Mouse (Mus musculus) layer of hippocampus, adult 18-20 months (tissue): ENCODE results near the gene Vdac2. TPM values are rescaled to one million over a fixed set of nuclear protein-coding genes. Genes with fewer than 3 reads are reported as not detected.

ENCODE experiments used
- DNase-seq, 2 experiments: peaks; one replicate each; pipeline ENCODE4 v3.0.0; 2022; ENCODE audit warnings: low spot score in 2 of 2
- total RNA-seq, 2 experiments: library from RNA; stranded (reverse); gene quantifications; 2 replicates each; pipeline ENCODE4 v1.2.3; 2021

Gene Vdac2
- total RNA-seq, 2 experiments from 2014 or later: 234 to 237 TPM

DNA sequence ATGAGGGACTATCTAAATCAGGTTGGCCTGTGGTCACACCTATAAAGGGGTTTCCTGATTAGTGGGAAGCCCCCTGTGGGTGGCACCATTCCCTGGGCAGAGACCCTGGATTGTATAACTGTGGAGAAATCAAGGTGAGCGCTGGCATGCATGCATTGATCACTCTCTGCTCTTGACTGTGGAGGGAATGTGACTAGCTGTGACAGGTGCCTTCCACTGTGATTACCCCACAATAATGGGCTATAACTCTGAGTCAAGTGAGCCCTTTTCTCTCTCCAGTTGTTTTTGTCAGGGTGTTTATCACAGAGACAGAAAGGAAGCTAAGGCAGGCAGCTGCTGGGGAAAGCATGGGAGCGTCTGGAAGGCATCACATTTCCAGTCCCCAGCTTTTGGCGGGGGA is 8.8 kb upstream of the Vdac2 start:
- DNase-seq: no peak

DNA sequence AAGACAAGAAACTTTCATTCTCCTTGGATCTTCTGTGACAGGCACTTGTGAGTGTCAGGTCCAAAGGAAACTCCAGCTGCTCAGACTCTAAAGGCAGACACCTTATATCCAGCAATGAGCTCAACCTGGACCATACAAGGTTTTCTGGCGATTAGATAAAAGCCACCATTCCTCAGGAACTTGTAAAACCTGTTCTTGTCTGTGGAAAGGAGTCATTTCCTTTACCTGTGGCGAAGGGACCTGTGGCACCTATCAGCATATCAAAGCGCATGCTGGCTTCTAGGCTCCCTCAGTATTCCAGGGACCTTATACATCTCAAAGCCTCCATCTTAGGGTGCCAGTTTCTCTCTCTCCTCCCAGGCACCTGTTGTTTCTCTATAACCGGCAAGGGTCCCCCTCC is 7.6 kb upstream of the Vdac2 start:
- no peak for DNase-seq

DNA sequence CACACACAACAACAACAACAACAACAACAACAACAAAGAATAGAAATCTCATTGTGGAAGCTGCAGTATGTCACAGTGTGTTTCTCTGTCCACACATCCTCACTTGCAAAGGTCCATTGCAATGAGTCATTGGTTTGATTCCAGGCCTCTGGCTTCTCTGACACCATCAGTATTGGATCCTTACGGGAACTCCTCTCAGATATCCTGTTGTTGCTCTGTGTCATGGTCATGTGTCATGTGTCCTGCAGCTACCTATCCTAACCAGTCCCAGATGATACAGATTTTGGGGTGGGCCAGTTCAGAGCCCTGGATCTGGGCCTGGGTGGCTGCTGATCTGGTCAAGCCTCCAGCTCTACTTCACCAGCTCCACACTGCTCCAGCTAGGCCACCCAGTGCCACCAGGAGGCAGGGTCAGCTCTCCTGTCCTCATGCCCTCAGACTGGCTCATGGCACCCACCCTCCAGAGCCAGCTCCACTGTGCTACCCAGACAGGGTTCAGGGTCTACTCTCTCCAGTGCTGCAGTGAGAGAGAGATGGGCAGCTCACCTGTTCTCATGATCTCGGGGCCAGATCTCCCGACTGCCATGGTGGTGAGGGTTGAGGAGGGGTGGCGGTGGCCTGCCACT is 4.0 kb upstream of the Vdac2 start:
- no peak for DNase-seq

DNA sequence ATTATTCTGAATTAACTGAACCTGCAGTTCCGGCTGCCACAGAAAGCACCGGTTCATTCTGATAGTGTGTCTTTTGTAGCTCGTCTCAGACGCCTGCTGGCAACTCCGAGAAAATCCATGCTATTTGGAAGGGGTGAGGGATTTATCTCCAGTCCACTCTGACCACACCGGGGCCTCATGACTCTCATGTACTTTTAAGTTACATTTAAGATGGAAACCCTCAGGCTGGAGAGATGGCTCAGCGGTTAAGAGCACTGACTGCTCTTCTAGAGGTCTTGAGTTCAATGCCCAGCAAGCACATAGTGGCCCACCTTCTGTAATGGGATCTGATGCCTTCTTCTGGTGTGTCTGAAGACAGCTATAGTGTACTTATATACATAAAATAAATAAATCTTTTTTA is 2.7 kb upstream of the Vdac2 start:
- no peak for DNase-seq

DNA sequence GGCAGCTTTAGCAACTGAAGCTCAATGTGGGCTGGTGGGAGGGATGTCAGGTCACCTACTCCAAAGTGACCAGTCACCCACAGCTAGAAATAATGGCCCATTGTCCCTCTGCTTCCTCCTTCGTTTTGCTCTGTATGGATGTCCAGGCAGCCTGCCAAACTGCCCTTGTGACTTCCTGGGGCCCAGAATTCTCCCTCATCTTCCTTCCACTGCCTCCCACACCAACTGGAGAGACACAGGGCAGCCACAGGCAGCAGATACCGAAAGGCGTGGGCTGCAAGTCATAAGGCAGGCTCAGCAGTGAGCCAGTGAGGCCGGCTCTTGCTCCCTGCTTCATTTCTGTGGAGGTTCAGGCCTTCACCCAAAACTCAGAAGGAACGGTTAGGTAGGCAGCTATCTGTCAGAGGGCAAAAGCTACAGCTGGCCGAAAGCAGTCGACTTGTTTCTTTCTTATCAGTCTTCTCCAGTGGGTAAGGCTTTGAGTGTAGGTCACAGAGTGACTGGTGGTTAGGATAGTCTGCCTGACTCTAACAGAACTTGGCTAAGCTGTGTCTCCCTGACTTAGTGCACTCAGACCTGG is 2.2 kb upstream of the Vdac2 start:
- peak; percentile 61 to 80 for DNase-seq

DNA sequence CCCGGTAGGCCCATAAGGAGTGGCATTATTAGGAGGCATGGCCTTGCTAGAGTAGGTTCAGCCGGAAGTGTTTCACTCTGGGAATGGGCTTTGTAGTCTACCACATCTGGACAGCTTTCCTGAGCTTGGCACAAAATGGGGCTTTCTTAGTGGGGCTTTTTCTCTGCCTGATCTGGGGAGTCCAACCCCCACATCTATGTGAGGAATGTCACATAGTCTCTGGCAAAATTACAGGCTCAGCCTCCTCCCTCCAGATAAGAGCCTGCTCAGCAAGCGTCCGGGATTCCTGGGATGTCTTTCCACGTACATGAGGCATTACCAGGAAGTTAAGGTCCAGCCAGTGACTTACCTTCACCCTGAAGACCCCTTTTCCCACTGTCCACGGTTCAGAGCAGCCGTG is 1.1 kb upstream of the Vdac2 start:
- no peak for DNase-seq

DNA sequence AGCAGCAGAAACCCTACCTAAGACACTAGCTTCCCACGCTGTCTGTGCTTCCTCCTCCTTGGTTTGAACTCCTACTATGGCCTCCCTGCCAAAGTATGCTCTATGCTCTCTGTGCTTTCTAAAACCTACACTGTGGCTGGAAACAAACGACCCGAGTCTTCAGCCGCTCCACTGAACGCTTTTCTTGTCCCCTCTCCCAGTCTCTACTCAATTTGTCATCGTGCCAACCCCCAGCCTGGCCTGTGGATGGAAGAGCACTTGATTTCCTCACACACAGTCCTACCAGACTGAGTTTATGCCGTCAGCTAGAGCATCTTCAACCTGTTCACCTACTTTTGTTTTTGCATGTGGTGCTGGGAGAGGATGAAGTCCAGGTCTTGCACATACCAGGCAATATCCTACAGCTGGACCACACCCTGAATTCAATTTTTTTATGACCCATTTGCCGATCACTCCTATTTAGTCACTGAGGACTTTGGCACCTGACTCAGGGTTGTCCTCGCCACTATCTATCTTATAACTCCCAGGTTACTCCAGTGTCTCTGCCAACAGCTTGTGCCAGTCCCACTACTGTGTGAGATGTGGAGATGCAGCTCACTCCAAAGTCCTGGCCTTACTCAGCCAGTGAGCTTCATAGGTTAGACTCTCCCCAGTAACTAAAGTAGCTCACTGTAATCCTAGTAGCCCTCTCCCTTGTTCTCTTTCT is 901 bp downstream of the Vdac2 start:
- DNase-seq: no peak

DNA sequence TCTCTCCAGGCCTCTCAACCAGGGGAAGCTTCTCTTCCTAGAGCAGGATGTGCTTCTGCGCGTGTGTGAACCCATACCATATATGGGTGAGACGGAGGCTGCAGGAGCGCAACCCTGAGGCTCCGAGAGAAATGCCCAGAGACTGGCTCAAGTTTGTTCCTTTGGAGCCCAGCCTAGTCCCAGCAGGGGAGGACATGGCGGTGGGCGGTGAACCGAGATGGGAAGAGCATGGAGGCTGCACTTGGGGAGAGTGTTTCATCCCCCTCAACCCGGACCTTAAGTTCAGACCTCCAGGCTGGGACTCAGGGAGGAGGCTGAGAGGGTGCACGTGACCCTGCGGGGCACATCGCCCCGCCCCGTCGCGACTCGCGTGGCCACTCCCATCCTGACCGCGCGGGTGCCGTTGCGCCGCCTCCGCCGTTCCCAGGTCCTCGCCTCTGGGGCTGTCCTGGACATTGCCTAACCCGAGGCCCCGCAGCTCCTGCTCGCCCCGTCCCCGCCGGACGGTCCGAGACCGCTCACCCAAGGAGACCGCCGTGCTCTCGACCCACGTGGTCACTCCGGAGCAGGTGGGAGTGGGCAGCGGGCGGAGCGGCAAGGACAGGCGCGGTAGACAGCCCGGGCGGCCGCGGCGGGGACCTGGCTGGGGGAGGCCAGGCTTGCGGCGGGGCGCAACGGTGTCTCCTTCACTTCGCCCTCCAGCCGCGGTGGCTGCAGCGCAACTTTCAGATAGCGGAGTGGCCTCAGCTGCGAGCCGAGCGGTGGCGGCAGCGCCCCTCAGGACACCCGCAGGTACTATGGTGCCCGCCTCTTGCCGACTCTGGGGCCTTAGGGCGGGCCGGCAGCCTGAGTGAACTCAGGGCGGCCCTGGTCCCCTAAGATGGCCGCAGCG is 6.1 kb downstream of the Vdac2 start:
- peak; percentile 95 to 97 for DNase-seq

DNA sequence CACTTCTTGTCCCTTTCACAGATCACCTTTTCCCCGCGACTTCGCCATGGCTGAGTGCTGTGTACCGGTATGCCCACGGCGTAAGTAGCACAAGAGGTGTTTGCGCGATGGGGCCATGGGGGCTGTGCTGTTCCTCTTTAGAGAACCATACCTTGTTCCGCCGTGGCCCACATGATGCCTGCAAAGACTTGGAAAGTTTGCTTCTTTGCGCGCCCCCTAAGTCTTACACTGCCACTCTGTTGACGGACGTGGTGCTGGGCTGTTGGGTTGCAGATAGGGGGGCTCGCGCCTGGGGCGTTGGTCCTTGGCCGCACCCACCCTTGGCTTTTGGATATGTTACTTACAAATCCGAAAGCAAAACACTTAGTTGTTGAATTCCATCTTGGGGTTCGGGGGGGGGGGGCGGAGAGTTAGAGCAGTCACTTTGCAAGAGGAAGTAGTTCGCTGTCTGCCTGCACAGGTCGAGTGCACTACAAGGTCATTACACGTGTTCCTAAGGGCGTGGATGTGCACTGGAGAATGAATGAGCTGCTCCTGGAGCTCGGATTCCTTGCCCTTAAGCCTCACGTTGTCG is 6.9 kb downstream of the Vdac2 start:
- DNase-seq: no peak

DNA sequence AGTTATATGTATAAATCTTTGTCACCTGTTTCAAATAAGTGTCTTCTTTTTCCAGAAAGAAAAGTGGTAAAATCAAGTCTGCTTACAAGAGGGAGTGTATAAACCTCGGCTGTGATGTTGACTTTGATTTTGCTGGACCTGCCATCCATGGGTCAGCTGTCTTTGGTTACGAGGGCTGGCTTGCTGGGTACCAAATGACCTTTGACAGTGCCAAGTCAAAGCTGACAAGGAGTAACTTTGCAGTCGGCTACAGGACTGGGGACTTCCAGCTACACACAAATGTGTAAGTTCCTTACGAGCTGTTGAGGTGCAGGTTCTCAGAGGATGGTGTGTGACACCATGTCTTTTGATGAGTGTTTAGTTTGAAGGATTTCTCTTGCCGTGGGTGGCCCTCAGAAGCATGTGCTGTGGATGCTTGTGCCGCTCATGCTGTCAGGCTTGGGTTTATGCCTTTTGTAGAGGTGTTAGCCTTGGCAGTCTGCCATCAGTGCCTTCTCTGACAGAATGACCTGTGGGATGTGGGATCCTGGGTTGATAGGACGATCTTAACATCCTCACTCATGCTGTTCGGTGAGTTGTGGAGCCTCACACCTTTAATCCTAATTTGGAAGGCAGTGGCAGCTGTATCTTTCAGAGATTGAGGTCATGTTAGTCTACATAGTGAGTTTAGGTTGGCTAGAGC is 13.4 kb downstream of the Vdac2 start:
- no peak for DNase-seq

DNA sequence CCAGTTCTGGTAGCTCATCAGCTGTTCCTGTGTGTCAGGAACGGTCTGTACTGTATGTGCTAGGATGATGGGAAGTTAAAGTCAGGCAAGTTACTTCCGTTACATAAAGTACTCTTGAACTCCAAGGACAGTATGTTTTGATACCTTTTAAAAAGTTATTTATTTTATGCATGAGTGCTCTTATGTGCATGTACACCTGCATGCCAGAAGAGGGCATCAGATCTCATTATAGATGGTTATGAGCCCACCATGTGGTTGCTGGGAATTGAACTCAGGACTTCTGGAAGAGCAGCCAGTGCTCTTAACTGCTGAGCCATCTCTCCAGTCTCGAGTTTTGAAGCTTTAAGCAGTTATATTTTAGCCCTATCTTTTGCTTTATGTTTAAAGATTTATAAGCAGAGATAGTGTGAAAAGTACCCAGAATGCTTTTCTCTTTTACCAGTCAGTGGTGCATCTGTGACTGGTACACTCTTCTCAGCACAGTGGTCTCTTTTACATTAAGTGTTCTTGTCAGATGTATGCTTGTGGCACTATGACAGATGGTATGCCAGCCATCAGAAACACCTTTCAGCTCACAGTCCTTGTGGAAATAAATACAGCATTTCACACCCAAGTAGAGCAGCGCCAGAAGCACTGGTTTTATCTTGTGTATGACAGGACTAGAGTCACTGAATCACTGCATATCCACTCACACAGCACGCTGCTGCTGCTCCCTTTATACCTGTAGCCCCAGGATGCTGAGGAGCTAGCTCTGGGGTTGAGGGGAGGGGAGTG is 17.0 kb downstream of the Vdac2 start:
- no peak for DNase-seq

DNA sequence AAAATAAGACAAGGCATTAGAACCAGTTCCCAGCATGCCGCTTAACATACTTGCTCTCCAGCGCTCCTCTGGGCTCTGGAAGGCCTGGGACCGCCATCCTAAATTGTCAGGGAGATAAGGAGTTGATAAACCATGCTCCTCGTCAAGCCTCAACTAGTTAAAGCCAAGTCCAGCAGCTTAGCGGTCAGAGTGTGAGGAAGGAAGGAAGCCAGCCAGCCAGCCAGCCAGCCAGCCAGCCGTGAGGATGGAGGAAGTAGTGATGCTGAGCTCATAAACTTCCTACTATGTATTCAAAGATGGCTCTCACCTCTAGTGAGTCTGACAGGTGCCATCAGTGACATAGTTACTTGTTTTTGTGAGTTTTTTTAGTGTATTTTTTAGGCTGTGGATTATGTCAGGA is 18.2 kb downstream of the Vdac2 start:
- DNase-seq: no peak

DNA sequence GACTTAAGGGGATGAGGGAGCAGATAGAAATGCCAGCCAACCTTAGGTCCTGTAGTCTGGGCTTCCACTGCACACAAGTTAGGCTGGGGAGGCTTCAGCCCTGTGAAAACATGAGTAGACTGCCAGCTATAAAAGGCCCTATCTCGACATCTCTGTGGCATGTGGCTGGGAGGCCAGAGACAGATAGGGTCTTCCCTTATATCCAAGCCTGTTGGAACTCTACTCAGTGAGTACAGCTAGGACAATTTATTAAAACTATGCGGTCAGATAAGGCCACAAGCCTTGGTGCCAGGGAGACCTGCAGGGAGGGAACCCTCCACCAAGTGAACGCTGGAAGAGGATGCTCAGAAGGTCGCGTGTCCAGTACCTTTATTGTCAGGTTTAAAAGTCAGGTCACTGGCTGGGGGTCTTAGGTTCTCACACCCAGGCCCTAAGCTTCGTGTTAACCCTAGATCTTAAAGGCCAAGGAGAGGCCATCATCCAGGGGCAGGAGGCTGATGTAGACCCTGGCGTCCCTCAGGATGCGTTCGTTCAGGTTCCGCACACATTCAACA is 21.9 kb downstream of the Vdac2 start:
- DNase-seq: no peak

DNA sequence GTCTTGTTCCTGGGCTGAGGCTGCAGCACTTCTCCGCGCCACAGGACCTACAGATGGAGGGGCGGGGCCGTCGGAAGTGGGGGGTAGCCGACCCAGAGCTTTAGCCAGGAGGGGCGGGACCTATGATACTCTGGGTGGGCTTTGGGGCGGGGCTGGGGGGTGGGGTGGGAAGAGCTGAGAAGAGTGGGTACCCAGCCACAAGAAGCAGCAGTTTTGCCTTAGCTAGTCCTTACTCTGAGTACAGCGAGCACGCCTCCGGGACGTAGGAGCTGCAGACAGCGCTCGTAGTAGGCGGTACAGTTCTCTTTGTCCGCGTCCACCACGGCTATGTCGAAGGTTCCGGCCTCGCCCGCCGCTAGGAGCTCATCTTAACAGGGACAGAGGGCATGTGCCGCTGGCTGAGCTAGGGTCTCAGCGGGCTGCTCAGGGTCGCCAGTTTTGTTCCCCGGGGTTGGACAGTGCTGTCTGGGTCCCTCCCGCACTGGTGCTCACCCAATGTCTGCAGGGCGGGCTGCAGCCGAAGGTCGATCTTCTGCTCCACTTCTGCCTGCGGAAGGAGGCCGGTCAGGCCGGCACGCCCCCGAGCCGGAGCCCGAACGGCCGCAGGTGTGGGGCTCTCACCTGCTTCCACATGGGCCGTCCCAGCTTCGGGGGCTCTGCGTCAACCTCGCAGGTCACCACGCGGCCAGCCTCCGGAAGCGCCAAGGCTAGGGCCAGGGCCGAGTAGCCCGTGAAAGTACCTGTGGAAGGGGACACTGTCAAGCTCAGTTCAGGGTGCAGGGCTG is 22.5 kb downstream of the Vdac2 start:
- DNase-seq: peak in 1 of 2 experiments; percentile 50

DNA sequence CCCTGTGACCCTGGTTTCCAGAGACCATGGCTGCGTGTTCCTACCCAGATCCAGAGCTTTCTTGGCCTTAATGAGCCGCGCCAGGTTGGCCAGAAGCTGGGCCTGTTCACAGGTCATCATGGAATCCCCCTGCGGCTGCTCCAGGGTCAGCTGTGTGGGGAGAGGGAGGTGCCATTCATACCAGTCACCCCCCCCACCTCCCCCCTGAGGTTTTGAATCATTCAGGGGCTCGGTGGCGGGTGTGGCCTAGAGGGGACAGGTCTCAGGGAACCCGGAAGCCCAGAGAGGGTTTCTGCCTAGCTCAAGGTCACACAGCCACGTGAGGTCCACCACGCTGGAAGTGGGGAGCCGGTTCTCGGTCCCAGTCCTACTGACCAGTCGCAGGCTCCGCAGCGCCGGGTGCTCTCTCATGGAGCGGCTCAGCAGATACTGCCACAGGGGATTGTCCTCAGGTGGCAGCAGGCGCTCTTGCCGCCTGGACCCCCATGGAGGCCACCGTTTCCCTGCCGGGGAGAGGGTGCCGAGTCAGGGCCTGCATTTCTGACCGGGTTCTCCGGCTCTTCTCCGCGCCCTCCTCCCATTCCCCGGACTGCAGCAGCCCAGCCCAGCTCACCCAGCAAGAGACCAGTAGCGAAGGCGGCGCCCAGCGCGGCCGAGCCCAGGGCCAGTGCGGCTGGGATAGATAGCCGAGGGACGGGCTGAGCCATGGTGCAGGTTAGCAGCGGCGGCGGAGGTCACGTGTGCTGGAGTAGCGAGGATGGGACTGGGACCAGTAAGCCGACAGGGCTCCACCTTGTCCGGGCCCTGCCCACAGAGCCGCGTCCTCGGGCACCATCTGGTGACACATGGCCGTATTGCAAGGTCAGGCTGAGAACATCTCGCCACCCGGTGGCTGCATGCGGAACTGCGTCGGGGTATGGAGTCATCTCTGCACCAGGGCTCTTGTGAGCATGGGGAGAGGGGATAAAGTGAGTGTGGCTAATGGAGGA is 23.4 kb downstream of the Vdac2 start, which contains the start of gene Comtd1:
TSS of gene Comtd1 (minus strand) at position 812 of the 989 bp plus-strand sequence.
- DNase-seq: peak; percentile 94 to 98

DNA sequence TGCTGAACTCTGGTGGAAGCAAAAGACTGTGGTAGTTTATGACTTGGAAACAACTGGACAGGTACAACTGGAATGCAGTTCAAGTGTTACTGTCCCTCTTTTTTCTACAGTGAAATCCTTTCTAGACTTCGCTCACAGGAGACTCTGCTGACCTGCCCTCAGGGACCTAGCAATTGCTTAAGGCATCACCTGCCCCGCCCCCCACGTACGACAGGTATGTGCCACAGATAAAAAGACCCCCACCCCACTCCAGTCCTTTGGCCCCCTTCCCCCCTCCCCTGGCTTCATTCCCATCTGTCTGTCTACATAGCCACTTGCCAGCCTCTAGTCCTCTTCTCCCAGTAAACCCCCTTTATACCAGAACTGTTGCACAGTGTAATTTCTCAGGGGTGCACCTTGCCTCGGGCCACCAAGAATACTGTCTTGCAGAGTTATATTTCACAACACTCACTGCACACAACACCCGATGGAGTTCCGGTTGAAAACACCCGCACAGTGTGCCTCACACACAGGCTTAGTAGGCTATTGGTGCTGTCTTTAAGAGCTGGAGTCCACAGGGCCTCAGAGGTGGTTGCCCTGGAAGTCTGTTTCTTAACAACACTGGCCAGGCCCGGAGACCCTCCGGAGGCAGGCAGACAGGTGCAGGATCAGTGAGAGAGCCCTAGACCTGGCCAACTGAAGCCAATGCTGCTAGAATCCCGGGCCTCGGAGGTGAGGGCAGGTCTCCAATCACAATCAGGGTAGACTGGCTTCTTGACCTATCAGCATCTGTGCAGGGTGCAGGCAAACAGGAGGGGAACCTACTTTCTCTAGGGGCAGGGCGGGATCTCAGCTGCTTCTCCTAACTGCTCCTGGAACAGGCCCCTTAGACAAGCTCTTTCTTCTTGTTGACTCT is 24.7 kb downstream of the Vdac2 start:
- DNase-seq: no peak
